Mouse (Mus musculus) retina, embryonic 14.5 days (tissue): ENCODE results near the gene Zfp444.
"Not testable (repeated sequence)": the region's sequence is repeated elsewhere in the genome, so short reads cannot be mapped to it uniquely, and the experiment has no call there.

Source experiments
- DNase-seq: peaks from one replicate; pipeline ENCODE4 v3.0.0-alpha.2; 2015; ENCODE audit warnings: low spot score

The Zfp444 gene

DNA sequence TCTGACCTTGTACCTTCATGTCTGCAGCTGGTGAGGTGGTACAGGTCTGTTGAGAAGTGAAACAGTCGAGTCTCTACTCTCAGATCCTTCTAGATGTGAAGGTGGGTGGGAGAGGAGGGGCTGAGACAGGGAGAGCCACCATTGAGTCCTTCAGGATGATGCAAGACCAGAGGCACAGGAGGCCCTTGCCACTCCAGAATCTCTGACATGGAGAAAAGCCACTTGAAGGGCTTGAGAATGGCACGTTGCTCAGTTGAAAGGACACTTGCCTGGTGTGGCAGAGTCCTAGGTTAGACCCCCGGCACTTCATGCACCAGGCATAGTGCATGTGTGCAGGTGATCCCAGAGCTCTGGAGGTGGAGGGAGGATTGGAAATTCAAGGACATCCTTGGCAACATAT lies 10.5 kb upstream of the Zfp444 start:
- DNase-seq, result no peak

DNA sequence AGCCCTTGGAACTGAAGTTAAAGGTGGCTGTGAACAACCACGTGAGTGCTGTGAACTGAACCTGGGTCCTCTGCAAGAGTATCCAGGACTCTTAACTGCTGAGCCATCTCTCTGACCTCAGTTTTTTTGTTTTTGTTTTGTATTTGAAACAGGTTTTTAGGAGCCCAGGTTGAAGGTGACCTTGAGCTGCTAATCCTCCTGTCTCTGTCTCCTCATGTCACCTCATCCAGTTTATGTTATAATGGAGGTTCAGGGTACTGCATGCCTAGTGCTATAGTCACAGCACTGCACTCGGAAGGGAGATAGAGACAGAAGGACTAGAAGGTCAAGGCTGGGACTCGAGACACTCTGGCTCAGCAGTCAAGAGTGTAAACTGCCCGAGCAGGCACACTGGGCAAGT lies 9.9 kb upstream of the Zfp444 start:
- no peak for DNase-seq

DNA sequence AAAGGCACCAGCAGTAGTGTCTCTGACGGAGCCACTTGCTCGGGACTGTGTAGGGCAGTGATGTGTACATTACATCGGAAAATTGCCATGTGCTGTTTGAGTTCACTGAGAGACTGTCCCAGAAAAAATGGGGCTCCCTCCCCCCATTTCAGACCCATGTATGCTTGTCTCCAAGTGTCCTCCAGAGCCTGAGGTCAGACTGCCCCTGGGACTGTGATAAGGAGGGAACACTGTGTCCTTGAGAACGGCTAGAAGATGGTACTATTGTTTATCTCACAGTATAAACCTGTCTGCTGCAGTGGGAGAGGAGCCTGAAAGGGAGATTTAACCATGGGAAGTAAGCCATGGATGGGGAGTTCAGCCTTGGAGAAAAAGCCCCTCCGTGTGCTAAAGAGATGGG lies 7.4 kb upstream of the Zfp444 start:
- DNase-seq, result no peak

DNA sequence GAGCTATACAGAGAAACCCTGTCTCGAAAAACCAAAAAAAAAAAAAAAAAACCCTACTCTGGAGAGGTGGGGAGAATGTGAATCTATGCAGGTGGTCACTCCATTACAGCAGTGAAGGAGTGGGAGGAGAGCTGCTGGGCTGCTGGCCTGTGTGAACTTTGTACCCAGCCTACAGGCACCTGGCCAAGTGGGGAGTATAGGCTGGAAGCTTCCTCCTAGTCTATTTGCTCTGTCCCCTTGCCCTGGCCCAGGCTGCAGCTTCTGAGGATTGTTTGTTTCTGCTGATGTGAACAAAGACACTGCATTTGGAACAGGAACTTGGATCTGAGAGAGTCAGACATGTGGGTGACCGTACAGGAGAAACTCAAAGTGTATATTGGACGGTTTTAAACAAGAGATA lies 2.6 kb upstream of the Zfp444 start:
- no peak for DNase-seq

DNA sequence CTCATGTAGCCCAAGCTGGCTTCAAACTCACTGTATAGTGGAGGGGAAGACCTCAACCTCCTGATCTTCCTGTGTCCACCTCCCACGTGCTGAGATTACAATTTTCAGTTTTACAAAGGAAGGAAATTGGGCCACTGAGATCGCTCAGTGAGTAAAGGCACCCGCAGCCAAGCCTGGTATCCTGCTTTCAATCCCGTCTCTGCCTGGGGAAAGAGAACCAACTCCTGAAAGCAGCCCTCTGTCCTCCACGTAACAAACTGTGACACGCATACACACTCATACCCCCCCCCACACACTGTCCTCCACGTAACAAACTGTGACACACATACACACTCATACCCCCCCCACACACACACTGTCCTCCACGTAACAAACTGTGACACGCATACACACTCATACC lies 1.6 kb upstream of the Zfp444 start:
- DNase-seq, result no peak

DNA sequence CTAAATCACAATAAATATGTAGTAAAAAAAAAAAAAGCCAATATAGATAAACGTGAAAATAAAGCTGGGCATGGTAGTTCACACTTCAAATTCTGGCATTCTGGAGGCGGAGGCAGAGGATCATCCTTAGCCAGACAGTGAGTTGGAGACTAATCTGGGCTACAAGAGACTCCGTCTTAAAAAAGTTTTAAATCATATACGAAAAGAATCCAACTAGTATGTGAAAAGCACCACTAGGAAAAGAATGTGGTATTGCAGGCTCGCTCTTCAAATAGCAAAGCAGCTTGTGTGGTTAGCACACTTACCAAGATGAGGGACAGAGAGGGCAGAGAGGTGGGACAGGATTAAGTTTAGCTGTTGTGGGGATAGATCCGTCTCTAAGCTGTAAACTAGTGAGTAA lies 1.2 kb upstream of the Zfp444 start:
- no peak for DNase-seq

DNA sequence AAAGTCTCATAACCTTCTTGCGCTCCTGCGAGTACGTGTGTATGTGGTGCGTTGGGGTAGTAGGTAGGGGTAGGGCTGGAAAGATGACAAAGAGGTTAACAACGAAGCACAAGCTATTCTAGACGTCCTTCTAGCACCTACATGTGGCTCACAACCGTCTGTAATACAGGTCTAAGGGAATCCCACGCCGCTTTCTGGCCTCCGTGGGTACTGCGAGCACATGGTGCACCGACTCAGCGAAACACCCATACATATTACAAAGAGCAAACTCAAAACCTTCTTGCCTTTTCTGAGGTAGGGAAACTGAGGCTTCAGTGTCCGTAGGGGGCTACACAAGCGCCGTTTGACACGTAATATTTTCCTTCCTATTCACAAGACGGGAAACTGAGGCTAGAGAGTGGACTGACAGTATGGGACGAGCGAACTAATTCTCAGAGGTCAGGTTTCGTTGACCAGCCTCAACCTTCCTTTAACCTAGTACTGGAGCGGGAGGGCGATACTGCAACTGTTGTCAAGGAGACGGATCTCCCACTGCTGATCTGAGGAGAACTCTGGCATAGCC lies 501 bp upstream of the Zfp444 start:
- DNase-seq, result peak; percentile 71

DNA sequence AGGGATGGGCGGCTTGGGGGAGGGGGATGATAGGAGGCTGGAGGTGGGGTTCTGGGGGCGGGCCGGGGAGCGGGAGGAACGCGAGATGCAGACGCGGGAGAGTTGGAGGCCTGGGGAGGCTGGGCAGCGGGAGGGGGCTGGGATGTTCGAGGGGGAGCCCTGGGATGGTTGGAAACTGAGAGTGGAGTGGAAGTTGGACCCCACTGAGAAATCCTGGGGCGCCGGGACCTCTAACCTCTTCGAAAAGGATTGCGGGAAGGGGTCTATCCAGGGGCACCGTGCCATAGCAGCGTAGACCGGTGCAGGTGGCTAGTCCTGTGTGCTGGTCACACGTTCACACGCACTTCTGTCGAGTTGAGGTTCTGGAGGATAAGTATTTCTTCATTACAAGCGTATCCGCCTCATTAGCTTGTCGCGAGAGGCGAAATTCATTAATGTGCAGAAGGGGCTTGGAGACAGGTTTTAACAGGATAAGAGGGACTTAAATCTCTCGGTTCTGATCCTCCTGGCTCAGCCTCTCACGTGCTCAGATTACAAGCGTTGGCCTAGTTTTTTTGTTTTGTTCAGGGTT lies 733 bp downstream of the Zfp444 start:
- no peak for DNase-seq

DNA sequence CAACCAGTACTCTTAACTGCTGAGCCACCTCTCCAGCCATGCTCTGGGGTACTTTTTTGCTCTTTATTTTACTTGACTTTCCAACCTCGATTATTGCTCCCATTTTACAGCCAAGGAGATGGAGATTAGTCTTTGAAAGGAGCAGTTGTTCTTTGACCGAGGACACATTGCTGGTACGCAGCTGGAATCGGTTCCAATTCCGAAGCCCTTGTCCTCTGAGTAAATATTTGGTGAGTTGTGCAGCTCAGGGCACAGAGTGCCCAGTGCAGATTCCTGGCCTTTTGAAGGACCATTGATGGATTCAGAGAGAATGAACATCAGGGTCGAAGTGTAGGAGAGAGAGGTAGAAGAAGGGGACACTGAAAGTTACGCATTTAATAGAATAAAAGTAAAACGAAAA lies 1.8 kb downstream of the Zfp444 start:
- no peak for DNase-seq

DNA sequence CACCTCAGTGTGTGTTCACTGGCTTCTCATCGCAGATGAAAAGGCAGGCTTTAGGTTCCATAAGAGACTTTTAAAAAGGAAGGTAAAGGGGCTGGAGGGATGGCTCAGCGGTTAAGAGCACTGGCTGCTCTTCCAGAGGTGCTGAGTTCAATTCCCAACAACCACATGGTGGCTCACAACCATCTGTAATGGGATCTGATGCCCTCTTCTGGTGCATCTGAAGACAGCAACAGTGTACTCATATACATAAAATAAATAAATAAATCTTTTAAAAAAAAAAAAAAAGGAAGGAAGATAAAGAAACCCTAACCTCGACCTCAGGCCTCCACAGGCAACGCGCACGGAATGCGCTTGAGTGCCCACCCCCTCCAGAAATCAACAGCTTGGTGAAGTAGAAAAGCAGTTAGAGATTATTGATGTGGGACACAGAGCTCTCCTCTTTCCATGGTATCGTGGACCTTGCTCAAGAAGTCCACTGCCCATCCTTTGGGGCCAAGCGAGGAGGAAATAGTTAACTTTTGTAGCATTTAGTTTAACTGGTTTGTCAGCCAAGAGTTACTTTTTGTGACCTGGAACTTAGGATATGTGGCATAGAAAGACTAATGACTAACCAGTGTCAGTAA lies 2.5 kb downstream of the Zfp444 start:
- DNase-seq, result not testable (repeated sequence)

DNA sequence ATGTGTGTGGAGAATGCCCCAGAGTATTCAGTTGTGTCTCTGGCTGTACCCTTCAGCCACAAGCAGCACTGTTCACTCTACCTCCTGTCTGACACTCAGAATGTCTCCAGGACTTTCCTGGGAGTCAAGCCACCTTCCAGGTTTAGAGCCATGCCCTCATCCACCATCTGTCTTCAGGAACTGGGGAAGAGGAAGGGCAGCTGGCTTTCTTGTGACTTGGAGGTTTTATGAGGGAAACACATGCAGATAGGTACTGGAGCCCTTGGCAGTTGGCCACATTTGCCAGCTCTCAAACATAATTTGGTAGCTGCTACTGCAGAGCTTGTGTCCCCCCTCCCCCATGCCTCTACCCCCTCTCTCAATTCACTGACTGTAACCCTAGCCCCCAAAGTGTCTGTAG lies 7.0 kb downstream of the Zfp444 start:
- DNase-seq, result no peak

DNA sequence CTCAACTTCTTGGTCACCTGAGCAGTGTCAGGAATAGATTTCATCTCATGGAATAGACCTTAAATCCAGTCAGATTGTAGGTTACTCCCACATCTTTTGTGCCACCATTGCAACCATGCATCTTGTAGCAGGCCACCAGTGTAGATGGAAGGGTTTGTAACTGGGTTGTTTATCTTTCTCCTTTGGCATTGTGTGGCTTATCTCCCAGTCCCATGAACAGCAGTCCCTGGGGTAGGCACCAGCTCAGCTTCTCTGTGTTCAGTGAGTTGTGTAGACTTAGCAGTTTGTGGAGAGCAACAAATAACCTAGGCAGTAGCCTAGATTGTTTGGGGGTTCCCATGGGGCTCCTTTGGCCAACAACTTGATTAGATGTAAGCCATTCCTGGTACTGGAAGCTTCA lies 10.9 kb downstream of the Zfp444 start:
- DNase-seq, result no peak

DNA sequence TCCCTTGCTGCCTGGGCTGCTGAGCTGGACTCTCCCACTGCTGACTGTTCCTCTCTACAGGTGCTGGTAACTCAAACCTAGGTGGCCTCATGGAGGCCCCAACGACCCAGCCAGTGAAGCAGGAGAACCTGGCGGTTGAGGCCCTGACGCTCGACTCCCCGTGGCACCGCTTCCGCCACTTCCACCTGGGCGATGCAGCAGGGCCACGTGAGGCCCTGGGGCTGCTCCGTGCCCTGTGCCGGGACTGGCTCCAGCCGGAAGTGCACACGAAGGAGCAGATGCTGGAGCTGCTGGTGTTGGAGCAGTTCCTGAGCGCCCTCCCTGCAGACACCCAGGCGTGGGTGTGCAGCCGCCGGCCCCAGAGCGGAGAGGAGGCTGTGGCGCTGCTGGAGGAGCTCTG lies 11.8 kb downstream of the Zfp444 start:
- no peak for DNase-seq

DNA sequence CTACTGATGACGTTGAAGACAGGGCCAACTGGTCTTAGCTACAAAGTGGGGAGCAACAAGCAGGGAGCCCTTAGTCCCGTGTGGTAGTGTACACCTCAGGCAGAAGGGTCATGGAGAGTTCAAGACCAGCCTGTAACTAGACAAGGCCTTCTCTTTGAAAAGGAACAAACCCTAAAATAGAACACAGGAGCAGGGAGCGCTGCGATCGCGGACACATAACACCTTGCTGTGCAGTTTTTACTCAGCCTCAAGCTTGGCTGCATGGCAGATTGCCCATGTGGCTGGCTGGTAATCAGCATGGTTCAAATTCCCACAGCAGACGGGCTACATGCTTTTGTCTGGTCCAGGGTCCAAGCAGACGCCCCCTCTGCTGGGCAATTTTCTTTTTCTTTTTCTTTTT lies 12.5 kb downstream of the Zfp444 start:
- no peak for DNase-seq

DNA sequence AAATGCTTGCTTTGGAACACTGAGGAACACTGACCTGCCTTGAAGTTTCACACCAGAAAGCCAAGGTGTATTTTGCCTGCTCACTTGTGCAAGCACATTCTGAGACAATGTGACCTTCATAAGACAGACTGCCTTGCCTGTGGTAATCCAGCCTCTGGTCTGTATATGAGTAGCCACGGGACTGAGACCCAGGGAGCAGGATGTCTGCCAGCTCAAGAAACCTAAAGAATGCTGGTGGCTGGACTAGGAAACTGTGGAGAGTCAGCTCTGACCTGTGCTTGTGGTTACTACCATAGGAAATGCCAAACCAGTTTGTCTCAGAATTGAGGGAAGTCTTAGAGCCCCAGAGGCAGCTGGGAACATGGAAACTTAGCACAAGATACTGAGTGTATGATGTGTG lies 13.4 kb downstream of the Zfp444 start:
- no peak for DNase-seq

DNA sequence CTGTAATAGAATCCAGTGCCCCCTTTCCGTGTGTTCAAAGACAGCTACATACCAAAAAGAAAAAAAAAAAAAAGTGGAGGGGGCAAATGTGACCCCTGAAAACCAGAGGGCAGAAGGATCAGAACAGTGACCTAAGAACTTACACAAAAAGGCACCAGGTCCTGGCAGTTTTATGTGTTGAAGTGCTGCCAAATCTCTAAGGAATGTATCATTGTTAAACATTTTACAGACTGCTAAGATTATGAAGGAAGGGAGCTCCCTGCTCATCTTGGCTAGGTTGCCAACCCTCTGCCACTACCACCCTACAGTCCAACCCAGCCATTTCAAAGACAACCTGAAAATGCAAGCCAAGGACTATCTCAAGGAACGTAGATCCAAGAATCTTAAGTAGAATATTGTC lies 14.2 kb downstream of the Zfp444 start:
- no peak for DNase-seq

DNA sequence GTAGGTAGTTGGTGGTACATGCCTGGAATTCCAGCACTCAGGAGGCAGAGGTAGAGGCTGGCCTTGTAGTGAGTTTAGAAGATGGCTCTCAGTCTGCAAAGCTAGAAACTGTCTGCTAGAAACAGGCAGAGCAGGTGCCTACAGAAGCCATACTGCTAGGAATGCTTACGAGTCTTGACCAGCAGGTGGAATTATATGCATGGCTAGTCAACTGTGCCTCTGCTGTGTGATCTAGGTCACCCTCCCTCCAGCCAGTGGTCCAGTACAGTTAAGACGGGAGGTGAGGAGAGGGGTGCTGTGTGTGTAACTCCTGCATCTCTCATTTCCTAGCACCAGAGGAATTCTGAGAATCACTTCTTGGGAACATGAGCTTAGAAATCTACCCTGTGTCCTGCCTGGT lies 14.7 kb downstream of the Zfp444 start:
- DNase-seq, result no peak

DNA sequence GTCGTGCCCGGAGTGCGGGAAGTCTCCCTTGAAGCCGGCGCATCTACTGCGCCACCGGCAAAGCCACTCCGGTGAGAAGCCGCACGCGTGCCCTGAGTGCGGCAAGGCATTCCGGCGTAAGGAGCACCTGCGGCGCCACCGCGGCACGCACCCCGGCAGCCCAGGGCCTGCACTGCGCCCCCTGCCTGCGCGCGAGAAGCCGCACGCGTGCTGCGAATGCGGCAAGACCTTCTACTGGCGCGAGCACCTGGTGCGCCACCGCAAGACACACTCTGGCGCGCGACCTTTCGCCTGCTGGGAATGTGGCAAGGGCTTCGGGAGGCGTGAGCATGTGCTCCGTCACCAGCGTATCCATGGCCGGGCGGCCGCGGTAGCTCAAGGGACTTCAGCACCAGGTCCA lies 17.5 kb downstream of the Zfp444 start:
- DNase-seq, result no peak

DNA sequence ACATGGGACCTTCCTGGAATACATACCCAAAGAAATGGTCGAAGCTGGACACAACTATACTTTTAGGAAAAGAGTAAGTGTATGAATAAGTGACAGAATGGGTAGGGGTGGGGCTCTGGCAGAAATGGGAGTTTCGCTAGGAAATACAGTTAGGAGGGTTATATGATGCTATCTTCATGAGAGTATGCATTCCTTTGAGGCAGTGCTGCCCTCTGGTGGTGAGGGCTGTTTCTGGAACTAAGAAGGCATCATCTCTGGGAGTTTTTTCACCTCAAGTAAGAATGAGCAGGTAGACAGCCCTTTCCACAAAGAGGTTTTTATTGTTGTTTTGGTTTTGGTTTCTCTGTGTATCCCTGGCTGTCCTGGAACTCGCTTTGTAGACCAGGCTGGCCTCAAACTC lies 19.4 kb downstream of the Zfp444 start:
- DNase-seq, result peak; percentile 85

DNA sequence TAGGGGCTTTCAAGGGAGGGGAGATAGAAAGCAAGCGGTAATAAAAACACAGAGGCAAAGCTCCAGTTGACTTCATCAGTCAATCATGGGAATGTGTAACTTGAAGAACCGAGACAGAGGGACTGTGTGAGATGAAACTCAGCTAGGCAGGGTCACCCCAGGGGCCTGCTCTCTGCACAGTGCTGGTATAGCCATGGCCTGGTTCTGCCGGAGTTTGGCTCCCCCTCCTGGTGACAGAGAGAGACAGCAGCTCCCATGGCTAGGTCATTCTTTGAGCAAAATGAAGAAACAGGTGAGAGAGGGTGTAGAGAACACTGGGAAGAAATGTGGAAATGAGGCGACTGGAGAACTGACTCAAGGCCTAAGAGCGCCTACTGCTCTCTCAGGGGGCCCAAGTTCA lies 22.1 kb downstream of the Zfp444 start:
- peak; percentile 83 for DNase-seq

DNA sequence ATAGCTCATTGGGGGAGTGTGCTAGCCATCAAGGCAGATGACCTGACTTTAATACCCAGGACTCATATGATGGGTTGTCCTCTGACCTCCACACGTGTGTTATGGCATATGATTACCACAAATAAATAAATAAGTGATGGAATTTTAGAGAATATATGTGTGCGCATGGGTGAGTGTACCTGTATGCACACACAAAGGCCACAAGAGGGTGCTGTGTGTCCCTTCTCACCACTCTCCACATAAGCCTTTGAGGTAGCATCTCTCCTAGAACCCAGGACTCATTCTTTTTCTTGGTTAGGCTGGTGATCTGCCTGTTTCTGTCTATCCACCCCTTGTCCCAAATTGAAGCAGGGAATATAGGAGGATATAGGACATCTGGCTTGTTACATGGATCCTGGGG lies 23.8 kb downstream of the Zfp444 start:
- DNase-seq, result no peak

DNA sequence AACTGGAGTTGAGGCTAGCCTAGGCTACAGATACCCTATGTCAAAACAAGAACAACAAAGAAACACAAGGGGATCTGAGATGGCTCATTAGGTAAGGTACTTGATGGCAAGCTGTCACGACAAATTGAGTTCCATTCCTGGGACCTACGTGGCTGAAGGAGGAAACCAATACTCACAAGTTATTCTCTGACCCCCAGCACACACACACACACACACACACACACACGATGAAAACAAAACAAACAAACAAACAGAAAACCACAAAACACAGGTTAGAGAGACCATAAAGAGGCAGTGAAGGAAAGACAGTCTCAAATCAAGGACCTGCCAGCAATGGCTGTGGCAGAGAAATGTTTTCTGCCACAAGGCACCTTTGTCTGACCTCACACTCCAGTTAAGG lies 24.8 kb downstream of the Zfp444 start, which contains the start of gene Galp:
Galp (plus strand) TSS at position 301 of the 400 bp plus-strand sequence.
- DNase-seq, result no peak

DNA sequence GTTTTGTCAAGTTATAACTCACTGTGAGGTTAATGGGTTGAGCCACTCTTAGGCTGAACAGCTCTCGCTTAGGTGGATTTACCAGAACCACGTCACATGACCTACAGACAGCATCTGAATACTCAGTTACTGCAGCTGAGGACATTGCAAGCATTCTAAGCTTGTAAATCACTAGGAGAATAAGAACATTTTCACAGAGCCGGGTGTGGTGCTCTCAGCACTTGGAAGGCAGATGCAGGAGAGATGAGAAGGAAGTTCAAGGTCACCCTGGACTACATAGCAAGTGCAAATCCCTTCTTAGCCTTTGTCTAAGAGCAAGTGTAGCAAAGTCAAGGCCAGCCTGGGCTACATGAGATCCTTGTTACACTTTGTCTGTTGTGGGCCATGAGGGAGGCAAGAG lies 32.2 kb downstream of the Zfp444 start:
- DNase-seq, result no peak

DNA sequence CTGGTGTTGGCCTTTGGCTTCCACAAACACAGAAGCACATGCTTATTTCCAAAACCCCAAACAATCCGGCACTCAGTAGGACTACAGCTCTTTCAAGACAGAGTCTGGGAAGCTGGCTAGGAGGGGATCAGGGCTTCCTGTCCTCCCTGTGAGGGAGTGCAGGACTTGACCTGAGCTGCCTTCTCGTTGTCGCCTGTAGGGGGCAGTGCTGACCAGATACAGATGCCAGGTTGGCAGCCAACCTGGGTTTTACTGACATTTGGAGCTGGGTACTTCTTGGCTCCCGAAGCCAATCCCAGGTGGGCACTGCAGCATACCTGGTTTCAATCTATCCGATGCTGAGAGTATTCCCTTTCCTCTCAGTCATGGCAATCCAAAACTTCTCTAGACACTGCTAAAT lies 41.1 kb downstream of the Zfp444 start:
- no peak for DNase-seq
